Mouse (Mus musculus) ES-E14 (cell line): ENCODE results near the gene Rgs11. TPM values are rescaled to one million over a fixed set of nuclear protein-coding genes. Genes with fewer than 3 reads are reported as not detected.

Source experiments
- DNase-seq: peaks from one replicate; pipeline ENCODE4 v3.0.0-alpha.2; 2013; ENCODE audit warnings: low read depth, low spot score
- H3K27ac ChIP-seq: 2 replicates; pipeline ENCODE4 v1.5.1; 2012; ENCODE audit warnings: low read depth, mild to moderate bottlenecking, low read length, moderate library complexity, mixed read lengths; ENCODE audit not compliant: poor library complexity, insufficient read depth, severe bottlenecking
- H3K36me3 ChIP-seq: 2 replicates; pipeline ENCODE4 v1.6.1; 2012; ENCODE audit warnings: mild to moderate bottlenecking, low read length, moderate library complexity, mixed read lengths; ENCODE audit not compliant: control insufficient read depth, poor library complexity, insufficient read depth, severe bottlenecking
- H3K4me1 ChIP-seq, 2 experiments: fragments of 150-350 bp in 1 of 2; sonication (generic) in 1 of 2; 2 replicates each; pipeline ENCODE4 v1.6.1; 2012; ENCODE audit warnings: low read length in 2 of 2, mild to moderate bottlenecking in 1 of 2, mixed read lengths in 1 of 2; ENCODE audit not compliant: control insufficient read depth in 2 of 2, insufficient read depth in 2 of 2, poor library complexity in 1 of 2
- H3K4me3 ChIP-seq, 2 experiments: fragments of 150-350 bp in 1 of 2; sonication (generic) in 1 of 2; 2 replicates each; pipeline ENCODE4 v1.5.1; 2012; ENCODE audit warnings: low read length in 2 of 2, low read depth in 1 of 2, mild to moderate bottlenecking in 1 of 2, mixed read lengths in 1 of 2; ENCODE audit not compliant: insufficient read depth in 1 of 2, poor library complexity in 1 of 2, severe bottlenecking in 1 of 2
- H3K9ac ChIP-seq: 2 replicates; pipeline ENCODE4 v1.6.1; 2012; ENCODE audit warnings: low read depth, mild to moderate bottlenecking, low read length, mixed read lengths; ENCODE audit not compliant: poor library complexity, insufficient read depth, severe bottlenecking
- H3K9me3 ChIP-seq: fragments of 150-350 bp; sonication (generic); 2 replicates; pipeline ENCODE4 v1.6.1; 2012; ENCODE audit warnings: low read depth, mild to moderate bottlenecking, low read length; ENCODE audit not compliant: control insufficient read depth, insufficient read depth
- CHD2 ChIP-seq: IDR thresholded peaks from 2 replicates; pipeline ENCODE4 v1.6.1; 2014; ENCODE audit warnings: mild to moderate bottlenecking, low read depth, low read length, inconsistent platforms
- HCFC1 ChIP-seq: IDR thresholded peaks from 2 replicates; pipeline ENCODE4 v1.6.1; 2012; ENCODE audit warnings: low read length, inconsistent platforms, borderline replicate concordance; ENCODE audit not compliant: insufficient read depth
- MAFK ChIP-seq: IDR thresholded peaks from 2 replicates; pipeline ENCODE4 v1.6.1; 2014; ENCODE audit warnings: mild to moderate bottlenecking, low read depth, low read length, inconsistent platforms; ENCODE audit not compliant: insufficient read depth
- ZC3H11A ChIP-seq: IDR thresholded peaks from 2 replicates; pipeline ENCODE4 v1.6.1; 2012; ENCODE audit warnings: low read depth, mild to moderate bottlenecking, inconsistent platforms, low read length, borderline replicate concordance
- ZNF384 ChIP-seq: IDR thresholded peaks from 2 replicates; pipeline ENCODE4 v1.6.1; 2012; ENCODE audit warnings: low read depth, low read length, inconsistent platforms
- in situ Hi-C, 2 experiments: fragments of 600-800 bp; cut with MboI; formaldehyde crosslinking; loops; one replicate each; pipeline ENCODE4 v1.15.1; 2025; ENCODE audit warnings: low sequenced_read_pairs in 2 of 2, inconsistent platforms in 1 of 2; ENCODE audit not compliant: unreplicated experiment in 2 of 2
- total RNA-seq: library from RNA; depleted of rRNA; stranded (reverse); fragments of 300-350 nt; gene quantifications from 2 replicates; pipeline ENCODE4 v1.2.3, GENCODE M21; 2012; rRNA removed

The Rgs11 gene
- total RNA-seq, 1 experiment = 5.6 TPM

DNA sequence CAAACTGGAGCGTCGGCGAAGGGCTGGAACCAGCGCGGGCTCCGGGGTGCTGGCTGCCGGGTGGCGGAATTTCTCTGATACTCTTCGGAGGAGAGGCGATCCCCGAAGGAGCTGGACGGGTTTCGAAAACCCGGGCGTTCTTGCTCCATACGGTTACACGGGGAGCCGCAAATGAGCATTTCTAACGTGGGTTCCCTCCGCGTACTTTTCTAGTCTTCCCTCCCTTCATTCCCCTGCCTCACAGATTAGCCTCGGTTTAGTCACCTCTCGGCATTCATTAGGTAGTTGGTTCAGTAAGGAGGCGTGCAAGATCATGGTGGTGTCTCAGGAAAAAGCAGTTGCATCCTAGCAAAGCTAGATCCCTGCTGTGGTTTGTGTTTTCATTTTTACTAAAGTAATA, 50.6 kb downstream of the Rgs11 start:
- DNase-seq = no peak

DNA sequence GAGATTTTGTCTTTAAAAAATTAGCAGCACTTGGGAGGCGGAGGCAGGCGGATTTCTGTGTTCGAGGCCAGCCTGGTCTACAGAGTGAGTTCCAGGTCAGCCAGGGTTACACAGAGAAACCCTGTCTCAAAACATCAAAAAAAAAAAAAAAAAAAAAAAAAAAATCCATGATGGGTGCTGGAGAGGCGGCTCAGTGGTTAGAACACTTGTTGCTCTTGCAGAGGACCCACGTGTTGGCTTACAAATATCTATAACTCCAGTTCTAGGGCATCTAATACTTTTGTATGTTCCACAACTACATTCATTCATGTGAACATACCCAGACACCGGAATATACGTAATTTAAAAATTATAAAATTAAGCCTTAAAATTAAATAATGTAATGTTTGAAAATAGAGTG, 52.6 kb downstream of the Rgs11 start:
- TF ChIP-seq ZNF384 (0 out of 2 replicates have a peak, but pooled peaks have one; percentile 24), HCFC1 (no peak)
- no peak overlapping the region for H3K27ac ChIP-seq
- H3K4me1 ChIP-seq = peaks cover 0 to 2% of the 10 kb centered on the region in 2 experiments; a peak in 1 of 4 replicates
- in situ Hi-C loops = no loop called here
- DNase-seq = no peak
- H3K9me3 ChIP-seq = no peaks in the 10 kb centered on the region
- peaks cover 17% of the 10 kb centered on the region for H3K36me3 ChIP-seq
- no peak overlapping the region for H3K4me3 ChIP-seq
- no peak overlapping the region for H3K9ac ChIP-seq

More for the DNA sequence above, 50.6 kb downstream of the Rgs11 start:
- in situ Hi-C loops = no loop called here
- peak overlapping the region; percentile 96 for H3K9ac ChIP-seq
- peaks cover 8% of the 10 kb centered on the region for H3K36me3 ChIP-seq
- peaks cover 0 to 2% of the 10 kb centered on the region in 2 experiments; a peak in 1 of 4 replicates for H3K4me1 ChIP-seq
- TF ChIP-seq ZC3H11A (no peak), MAFK (no peak), CHD2 (no peak), HCFC1 (no peak), ZNF384 (no peak)
- peak overlapping the region; percentile 84 to 87 for H3K4me3 ChIP-seq
- peak overlapping the region; percentile 88 for H3K27ac ChIP-seq
- H3K9me3 ChIP-seq = no peaks in the 10 kb centered on the region

Other genes starting within 250 kb of the Rgs11 start
- gene Capn15, start 217.2 kb upstream of the Rgs11 start, total RNA-seq = 18.0 and 19.0 TPM in 2 replicates
- 9.4 and 11.2 TPM in 2 replicates for gene Rab11fip3, start 133.4 kb upstream of the Rgs11 start, total RNA-seq
- gene Decr2, start 112.6 kb upstream of the Rgs11 start, total RNA-seq = 12.6 and 15.2 TPM in 2 replicates
- 96.4 and 133 TPM in 2 replicates for gene Nme4, start 107.3 kb upstream of the Rgs11 start, total RNA-seq
- gene Tmem8, start 89.7 kb upstream of the Rgs11 start, total RNA-seq = 22.3 and 28.5 TPM in 2 replicates
- 154 and 156 TPM in 2 replicates for gene Mrpl28, start 79.5 kb upstream of the Rgs11 start, total RNA-seq
- gene Axin1, start 64.3 kb upstream of the Rgs11 start, total RNA-seq = 33.6 and 38.9 TPM in 2 replicates
- 0.16 and 0.18 TPM in 2 replicates for gene Pdia2, start 3.9 kb upstream of the Rgs11 start, total RNA-seq
- 15.0 and 23.9 TPM in 2 replicates for gene Arhgdig, start 4.8 kb downstream of the Rgs11 start, total RNA-seq
- 22.1 and 28.4 TPM in 2 replicates for gene Fam234a, start 41.3 kb downstream of the Rgs11 start, total RNA-seq
- gene Luc7l, start 49.9 kb downstream of the Rgs11 start, total RNA-seq = 112 and 115 TPM in 2 replicates
- 0.71 and 0.79 TPM in 2 replicates for gene Neurl1b, start 211.9 kb downstream of the Rgs11 start, total RNA-seq